Mouse (Mus musculus) embryonic facial prominence, embryonic 11.5 days (tissue): ENCODE measurements around the gene Iqgap2. TPM values are rescaled to one million over a fixed set of nuclear protein-coding genes. Genes with fewer than 3 reads are reported as not detected.

ENCODE experiments used
- ATAC-seq: fragments of 200-750 bp; cut with Nextera tagmentation; replicated peaks from 2 replicates; pipeline ENCODE4 v1.8.0; 2017; ENCODE audit warnings: low read depth; ENCODE audit not compliant: insufficient number of reproducible peaks, low FRiP score, low TSS enrichment
- DNase-seq: peaks from one replicate; pipeline ENCODE4 v3.0.0-alpha.2; 2015; ENCODE audit warnings: low spot score
- H3K27ac ChIP-seq: fragments of 300-500 bp; sonication (generic); replicated peaks from 2 replicates; pipeline ENCODE4 v1.5.1; 2014; ENCODE audit warnings: mild to moderate bottlenecking, low read depth, low read length, control low read depth
- H3K27me3 ChIP-seq: fragments of 300-500 bp; sonication (generic); 2 replicates; pipeline ENCODE4 v1.6.1; 2014; ENCODE audit warnings: mild to moderate bottlenecking, low read length, moderate library complexity, mixed read lengths; ENCODE audit not compliant: control insufficient read depth, insufficient read depth
- H3K36me3 ChIP-seq: fragments of 300-500 bp; sonication (generic); replicated peaks from 2 replicates; pipeline ENCODE4 v1.6.1; 2014; ENCODE audit warnings: low read depth, mild to moderate bottlenecking, low read length, moderate library complexity, mixed read lengths; ENCODE audit not compliant: control insufficient read depth, insufficient read depth
- H3K4me1 ChIP-seq: fragments of 300-500 bp; sonication (generic); 2 replicates; pipeline ENCODE4 v1.6.1; 2014; ENCODE audit warnings: low read length, mixed read lengths; ENCODE audit not compliant: control insufficient read depth, insufficient read depth
- H3K4me2 ChIP-seq: fragments of 300-500 bp; sonication (generic); 2 replicates; pipeline ENCODE4 v1.6.1; 2014; ENCODE audit warnings: low read depth, mild to moderate bottlenecking, control low read depth, low read length, moderate library complexity
- H3K4me3 ChIP-seq: fragments of 300-500 bp; sonication (generic); 2 replicates; pipeline ENCODE4 v1.5.1; 2014; ENCODE audit warnings: low read depth, low read length, control low read depth
- H3K9ac ChIP-seq: fragments of 300-500 bp; sonication (generic); replicated peaks from 2 replicates; pipeline ENCODE4 v1.6.1; 2014; ENCODE audit warnings: mild to moderate bottlenecking, control low read depth, low read length
- H3K9me3 ChIP-seq: fragments of 300-500 bp; sonication (generic); replicated peaks from 2 replicates; pipeline ENCODE4 v1.6.1; 2016; ENCODE audit warnings: mild to moderate bottlenecking, low read length, inconsistent platforms, mixed read lengths; ENCODE audit not compliant: control insufficient read depth
- WGBS: fragments of 180-500 bp; shearing (Covaris S2); extraction: QIAGEN DNeasy Blood & Tissue Kit; methylation state at CpG from one replicate; pipeline ENCODE4 v1.1.7; 2014; 5-methylcytosine and 5-hydroxymethylcytosine counted together
- polyA plus RNA-seq: library from polyadenylated mRNA; unstranded; fragments of >200 nt; fragmentation: Nextera tagmentation; extraction: Ambion mirVana; gene quantifications from 2 replicates; pipeline ENCODE4 v1.2.1, GENCODE M21; 2014

Gene Iqgap2
- polyA plus RNA-seq, 1 experiment from 2014 or later = 16.3 TPM

- Histone ChIP-seq H3K27me3 (no peaks in the 10 kb centered on the region), H3K9me3 (no peaks in the 10 kb centered on the region), H3K4me2 (no peak overlapping the region), H3K4me1 (no peaks in the 10 kb centered on the region), H3K36me3 (peaks cover 16% of the 10 kb centered on the region), H3K4me3 (no peak overlapping the region), H3K27ac (no peak overlapping the region), H3K9ac (no peak overlapping the region)
- 98% methylated on average over 25 of the region's 25 CpGs for WGBS
- ATAC-seq = 0 out of 2 replicates have a peak, but pooled peaks have one; percentile 34
- DNase-seq = no peak
Observed at GRCm38 (mm10) chr13:95604288-95604687, 287.4 kb downstream of the Iqgap2 start.

- Histone ChIP-seq H3K4me2 (no peak overlapping the region), H3K36me3 (peaks cover 16% of the 10 kb centered on the region), H3K4me3 (no peak overlapping the region), H3K9ac (no peak overlapping the region), H3K4me1 (no peaks in the 10 kb centered on the region), H3K27ac (no peak overlapping the region), H3K27me3 (no peaks in the 10 kb centered on the region), H3K9me3 (no peaks in the 10 kb centered on the region)
- DNase-seq = no peak
- no peak for ATAC-seq
- WGBS = 77% methylated on average over 3 of the region's 3 CpGs
Observed at GRCm38 (mm10) chr13:95599833-95600359, 291.8 kb downstream of the Iqgap2 start.

- Histone ChIP-seq H3K9ac (no peak overlapping the region), H3K27me3 (no peaks in the 10 kb centered on the region), H3K36me3 (peaks cover 8% of the 10 kb centered on the region), H3K27ac (no peak overlapping the region), H3K4me2 (no peak overlapping the region), H3K9me3 (no peaks in the 10 kb centered on the region), H3K4me3 (no peak overlapping the region), H3K4me1 (no peaks in the 10 kb centered on the region)
- no peak for DNase-seq
- WGBS = 87% methylated on average over 18 of the region's 18 CpGs
- ATAC-seq = no peak
Observed at GRCm38 (mm10) chr13:95598232-95598920, 293.3 kb downstream of the Iqgap2 start.

- H3K27ac ChIP-seq = no peak overlapping the region
- 89% methylated on average over 10 of the region's 10 CpGs for WGBS
- H3K36me3 ChIP-seq = peaks cover 5% of the 10 kb centered on the region
- H3K4me3 ChIP-seq = no peak overlapping the region
- H3K4me2 ChIP-seq = no peak overlapping the region
- H3K4me1 ChIP-seq = no peaks in the 10 kb centered on the region
- DNase-seq (no peak), ATAC-seq (no peak)
- H3K9ac ChIP-seq = no peak overlapping the region
- H3K27me3 ChIP-seq = no peaks in the 10 kb centered on the region
- H3K9me3 ChIP-seq = no peaks in the 10 kb centered on the region
Observed at GRCm38 (mm10) chr13:95597578-95597977, 294.1 kb downstream of the Iqgap2 start.

GRCm38 (mm10) chr13:95596689-95597088, 295.0 kb downstream of the Iqgap2 start:
- Histone ChIP-seq H3K4me1 (no peaks in the 10 kb centered on the region), H3K9me3 (no peaks in the 10 kb centered on the region), H3K27me3 (no peaks in the 10 kb centered on the region), H3K36me3 (peaks cover 3% of the 10 kb centered on the region; the same call in 1 of the 2 replicates), H3K9ac (no peak overlapping the region), H3K27ac (no peak overlapping the region), H3K4me2 (no peak overlapping the region), H3K4me3 (no peak overlapping the region)
- DNase-seq (no peak), ATAC-seq (no peak)
- 89% methylated on average over 7 of the region's 7 CpGs for WGBS

GRCm38 (mm10) chr13:95595921-95596320, 295.8 kb downstream of the Iqgap2 start:
- Histone ChIP-seq H3K27me3 (no peaks in the 10 kb centered on the region), H3K4me2 (no peak overlapping the region), H3K4me1 (no peaks in the 10 kb centered on the region), H3K36me3 (no peaks in the 10 kb centered on the region), H3K4me3 (no peak overlapping the region), H3K9ac (no peak overlapping the region), H3K9me3 (no peaks in the 10 kb centered on the region), H3K27ac (no peak overlapping the region)
- WGBS = 52% methylated on average over 5 of the region's 5 CpGs
- DNase-seq (no peak), ATAC-seq (no peak)

GRCm38 (mm10) chr13:95595411-95595810, 296.3 kb downstream of the Iqgap2 start:
- Histone ChIP-seq H3K4me2 (no peak overlapping the region), H3K4me1 (no peaks in the 10 kb centered on the region), H3K36me3 (no peaks in the 10 kb centered on the region), H3K9me3 (no peaks in the 10 kb centered on the region), H3K4me3 (no peak overlapping the region), H3K27ac (no peak overlapping the region), H3K9ac (no peak overlapping the region), H3K27me3 (no peaks in the 10 kb centered on the region)
- WGBS = 85% methylated on average over 7 of the region's 7 CpGs
- no peak for ATAC-seq
- no peak for DNase-seq

GRCm38 (mm10) chr13:95592860-95593259, 298.9 kb downstream of the Iqgap2 start:
- Histone ChIP-seq H3K4me3 (no peak overlapping the region), H3K27me3 (no peaks in the 10 kb centered on the region)

More at GRCm38 (mm10) chr13:95592860-95593259, 298.9 kb downstream of the Iqgap2 start:
- Histone ChIP-seq H3K36me3 (no peaks in the 10 kb centered on the region), H3K9ac (no peak overlapping the region), H3K4me1 (no peaks in the 10 kb centered on the region), H3K27ac (no peak overlapping the region), H3K4me2 (no peak overlapping the region), H3K9me3 (no peaks in the 10 kb centered on the region)
- peak; percentile 29 for DNase-seq
- WGBS = 67% methylated on average over 10 of the region's 10 CpGs
- no peak for ATAC-seq
